Mouse (Mus musculus): ENCODE data around the gene Aoc1.

DNA sequence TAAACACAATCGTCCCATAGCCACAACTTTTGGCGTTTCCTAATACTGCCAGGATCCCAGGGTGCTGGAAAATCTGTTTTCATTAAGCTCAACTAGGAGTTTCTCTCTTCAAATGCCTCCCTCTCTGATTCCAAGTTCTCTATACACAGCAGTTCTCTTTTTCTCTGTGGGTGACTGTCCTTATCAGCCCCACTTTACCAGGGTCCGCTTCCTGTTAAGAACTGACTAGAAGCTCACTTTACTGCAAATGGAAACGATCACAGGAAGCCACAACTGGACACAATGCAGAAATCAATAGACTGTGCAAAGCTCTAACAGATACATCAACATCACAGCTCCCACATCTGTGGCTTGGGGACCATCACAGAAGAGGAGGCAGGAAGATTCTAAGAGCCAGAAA, 21.5 kb downstream of the Aoc1 start:
- TF ChIP-seq POLR2A (IDR thresholded peaks at IDR 0.05; ENCODE audit: borderline replicate concordance, control insufficient read depth, low read depth, low read length) (no peak), CTCF (IDR thresholded peaks at IDR 0.05; ENCODE audit: control insufficient read depth, insufficient read depth, low read length) (no peak)

All from bone marrow, adult 2 months (tissue).